Mouse (Mus musculus) left cerebral cortex, adult 2 months (tissue): Measurements from ENCODE around the gene Hinfp. TPM values are rescaled to one million over a fixed set of nuclear protein-coding genes. Genes with fewer than 3 reads are reported as not detected.
"Not testable (repeated sequence)": the region's sequence is repeated elsewhere in the genome, so short reads cannot be mapped to it uniquely, and the experiment has no call there.

ENCODE experiments used
- DNase-seq, 2 experiments: peaks; one replicate each; pipeline ENCODE4 v3.0.0; 2021 to 2022; ENCODE audit warnings: low spot score in 2 of 2, mixed read lengths in 1 of 2; ENCODE audit errors: extremely low spot score in 1 of 2
- H3K27ac ChIP-seq: fragments of 200-600 bp; 2 replicates; pipeline ENCODE4 v1.8.1; 2022
- H3K4me3 ChIP-seq: fragments of 200-600 bp; 2 replicates; pipeline ENCODE4 v1.8.1; 2022
- CTCF ChIP-seq: fragments of 200-600 bp; IDR thresholded peaks from 2 replicates; pipeline ENCODE4 v1.8.1; 2022; ENCODE audit warnings: antibody characterized with exemption, mild to moderate bottlenecking, moderate library complexity
- intact Hi-C: fragments of 180-260 bp; cut with DNase I; formaldehyde crosslinking; loops from one replicate; pipeline ENCODE4 v1.15.1; 2025
- total RNA-seq, 2 experiments: library from RNA; stranded (reverse); gene quantifications; 2 replicates each; pipeline ENCODE4 v1.2.3; 2021

The Hinfp gene
- total RNA-seq, 2 experiments from 2014 or later: 28.9 to 29.3 TPM

GRCm38 (mm10) chr9:44318076-44318825 is 12.8 kb upstream of the Hinfp start:
- Histone ChIP-seq H3K4me3 (peak overlapping the region; percentile 71), H3K27ac (0 out of 2 replicates have a peak overlapping the region, but pooled peaks have one; percentile 10)
- intact Hi-C loops: no loop called here
- TF ChIP-seq CTCF: no peak
- DNase-seq: no peak

GRCm38 (mm10) chr9:44317452-44317851 is 12.0 kb upstream of the Hinfp start:
- H3K27ac ChIP-seq: no peak overlapping the region

GRCm38 (mm10) chr9:44314910-44315309 is 9.4 kb upstream of the Hinfp start:
- Histone ChIP-seq H3K27ac (no peak overlapping the region), H3K4me3 (no peak overlapping the region)
- DNase-seq: no peak
- no peak for TF ChIP-seq CTCF
- intact Hi-C loops: no loop called here

More at GRCm38 (mm10) chr9:44317452-44317851, 12.0 kb upstream of the Hinfp start:
- peak overlapping the region; percentile 71 for H3K4me3 ChIP-seq
- no peak for TF ChIP-seq CTCF
- intact Hi-C loops: no loop called here
- no peak for DNase-seq

- Histone ChIP-seq H3K4me3 (no peak overlapping the region), H3K27ac (peak overlapping the region; percentile 83; the same call in 1 of the 2 replicates)
- intact Hi-C loops: no loop called here
- TF ChIP-seq CTCF: no peak
- DNase-seq: no peak
Measured at GRCm38 (mm10) chr9:44314257-44314547, 8.7 kb upstream of the Hinfp start.

GRCm38 (mm10) chr9:44313476-44314256 is 8.2 kb upstream of the Hinfp start:
- no peak overlapping the region for H3K4me3 ChIP-seq
- intact Hi-C loops: no loop called here
- no peak for TF ChIP-seq CTCF
- peak; percentile 76 to 77 for DNase-seq
- H3K27ac ChIP-seq: peak overlapping the region; percentile 83

- no peak for DNase-seq
- intact Hi-C loops: no loop called here
- H3K4me3 ChIP-seq: no peak overlapping the region
- H3K27ac ChIP-seq: peak overlapping the region; percentile 76
- TF ChIP-seq CTCF: no peak
Measured at GRCm38 (mm10) chr9:44311136-44312134, 6.0 kb upstream of the Hinfp start.

- intact Hi-C loops: no loop called here
- TF ChIP-seq CTCF: no peak
- Histone ChIP-seq H3K27ac (peak overlapping the region; percentile 71; the same call in 1 of the 2 replicates), H3K4me3 (no peak overlapping the region)
- DNase-seq: no peak
Measured at GRCm38 (mm10) chr9:44310750-44311135, 5.3 kb upstream of the Hinfp start.

- TF ChIP-seq CTCF: no peak
- intact Hi-C loops: no loop called here
- DNase-seq: no peak
Measured at GRCm38 (mm10) chr9:44309756-44310155, 4.3 kb upstream of the Hinfp start.

GRCm38 (mm10) chr9:44307248-44307647 is 1.8 kb upstream of the Hinfp start:
- no peak overlapping the region for H3K4me3 ChIP-seq
- intact Hi-C loops: no loop called here
- no peak for DNase-seq
- H3K27ac ChIP-seq: no peak overlapping the region
- no peak for TF ChIP-seq CTCF

More at GRCm38 (mm10) chr9:44309756-44310155, 4.3 kb upstream of the Hinfp start:
- Histone ChIP-seq H3K27ac (no peak overlapping the region), H3K4me3 (no peak overlapping the region)

GRCm38 (mm10) chr9:44306532-44306931 is 1.1 kb upstream of the Hinfp start:
- Histone ChIP-seq H3K27ac (no peak overlapping the region), H3K4me3 (no peak overlapping the region)
- no peak for DNase-seq
- no peak for TF ChIP-seq CTCF
- intact Hi-C loops: no loop called here

- H3K4me3 ChIP-seq, H3K27ac ChIP-seq, intact Hi-C loops, DNase-seq: not testable (repeated sequence)
Measured at GRCm38 (mm10) chr9:44300001-44300400, 5.5 kb downstream of the Hinfp start.
